In the genomic region with DNA sequence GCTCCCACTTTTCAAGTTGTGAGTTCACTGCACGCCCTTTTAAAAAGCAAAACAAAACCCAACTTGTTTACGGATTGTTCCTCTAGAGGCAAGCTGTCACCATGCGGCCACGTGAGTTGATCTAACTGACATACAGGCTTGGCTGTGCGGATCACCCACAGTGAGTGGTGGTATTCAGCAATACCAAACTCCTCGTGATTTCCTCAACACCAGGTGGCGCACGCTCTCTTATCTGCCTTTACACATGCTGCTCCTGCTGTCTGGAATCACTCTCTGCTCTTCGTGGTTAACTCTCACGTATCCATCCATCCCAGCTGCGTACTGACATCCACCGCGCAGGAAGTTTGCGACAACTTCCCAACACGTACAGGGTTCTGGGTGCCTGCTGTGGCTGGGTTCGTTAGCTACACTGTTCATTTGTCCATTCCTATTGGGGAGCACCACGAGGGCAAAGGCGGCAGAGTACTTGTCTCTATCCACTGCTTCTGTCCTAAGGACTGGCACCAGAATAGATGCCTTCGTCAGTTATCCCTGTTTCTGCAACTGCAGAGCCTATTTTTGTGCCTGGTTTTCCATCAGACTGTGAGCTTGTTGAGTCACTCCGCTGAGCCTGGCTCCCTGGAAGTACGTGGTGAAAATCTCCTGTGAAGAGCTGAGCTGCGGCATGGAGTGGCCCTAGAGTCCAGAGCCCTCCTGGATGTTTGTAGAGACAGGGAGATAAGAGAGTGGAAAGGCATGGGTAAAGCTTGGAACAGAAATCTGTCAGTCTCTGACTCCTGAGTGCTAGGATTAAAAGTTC, we compare ENCODE assay signal across 8 mouse cellular contexts. TPM values are rescaled to one million over a fixed set of nuclear protein-coding genes. Genes with fewer than 3 reads are reported as not detected.
A peak's percentile ranks its signal among the peaks of the same experiment; 100 is the strongest.
DNase-seq lines count a peak whose midpoint lies in the region; ATAC-seq and TF ChIP-seq lines count a peak whose summit lies in the region.

No protein-coding gene starts in this region.

- no peak overlapping the region for H3K27ac ChIP-seq in cortical plate, adult 2 months (ENCODE audit: insufficient read depth, low read length)
- no peak overlapping the region for H3K27ac ChIP-seq in hindbrain, postnatal 0 days

- H3K9ac ChIP-seq in hindbrain, postnatal 0 days (replicated peaks; ENCODE audit: low read length) = no peak overlapping the region

- H3K4me2 ChIP-seq in hindbrain, postnatal 0 days (ENCODE audit: low read depth, low read length) = peak overlapping the region; percentile 44

- peak overlapping the region; percentile 1; the same call in 1 of the 2 replicates for H3K4me3 ChIP-seq in cortical plate, adult 2 months (ENCODE audit: insufficient read depth, low read length)
- 0 out of 2 replicates have a peak overlapping the region, but pooled peaks have one; percentile 9 for H3K4me3 ChIP-seq in hindbrain, postnatal 0 days (ENCODE audit: low read length)

- 19% methylated on average over 22 of the region's 22 CpGs for WGBS in hindbrain, postnatal 0 days

- ATAC-seq in activated CD4-positive, CD25-positive, alpha-beta regulatory T cell, adult 4 months = peak; percentile 74
- peak; percentile 94 for ATAC-seq in hindbrain, postnatal 0 days

- TF ChIP-seq CTCF in cortical plate, adult 2 months (IDR thresholded peaks at IDR 0.05; ENCODE audit: extremely low read depth, insufficient read depth, low read length) = peak; percentile 83
- TF ChIP-seq CTCF in hindbrain, postnatal 0 days (IDR thresholded peaks at IDR 0.05; ENCODE audit: low read depth) = peak; percentile 96

- no peaks in the 10 kb centered on the region for H3K4me1 ChIP-seq in cortical plate, adult 2 months (ENCODE audit: control insufficient read depth, insufficient read depth, low read length)
- no peaks in the 10 kb centered on the region for H3K4me1 ChIP-seq in hindbrain, postnatal 0 days (ENCODE audit: insufficient read depth, low read length)

- no peaks in the 10 kb centered on the region for H3K9me3 ChIP-seq in hindbrain, postnatal 0 days (ENCODE audit: low read length)

- TF ChIP-seq POLR2A in cortical plate, adult 2 months (IDR thresholded peaks at IDR 0.05; ENCODE audit: extremely low read depth, insufficient read depth, low read length) = no peak

- H3K36me3 ChIP-seq in hindbrain, postnatal 0 days (ENCODE audit: insufficient read depth, low read length) = no peaks in the 10 kb centered on the region

- DNase-seq in gastrocnemius, adult 8-10 months (ENCODE audit: low spot score in 2 of 2) = peak; percentile 76 to 79
- DNase-seq in hindbrain, postnatal 0 days (ENCODE audit: low spot score) = peak; percentile 93
- peak; percentile 91 to 92 for DNase-seq in left cerebral cortex, adult 18-20 months (ENCODE audit: low spot score in 2 of 2)
- peak; percentile 84 to 87 for DNase-seq in lung, postnatal 4 days
- peak; percentile 68 for DNase-seq in retina, postnatal 7 days (ENCODE audit: low read depth, low spot score)
- DNase-seq in urinary bladder, adult 18-20 months (ENCODE audit: low spot score in 2 of 2) = peak; percentile 65 to 77

- no peaks in the 10 kb centered on the region for H3K27me3 ChIP-seq in hindbrain, postnatal 0 days (ENCODE audit: insufficient read depth, low read length)

RNA-seq across cellular contexts. Expression of gene Glt8d2, which starts 23.8 kb away (rescaled TPM):
- polyA plus RNA-seq in activated CD4-positive, CD25-positive, alpha-beta regulatory T cell, adult 4 months (2017; shearing (Covaris generic)) = 1 to 10 TPM; 1.7 to 2.2 TPM
- 17.7 and 18.1 TPM in 2 replicates for polyA plus RNA-seq in cortical plate, adult 2 months (2012; rRNA removed)
- 1 to 10 TPM; 1.1 to 2.7 (median 1.6) TPM for total RNA-seq in gastrocnemius, adult 8-10 months (2022)
- 1.0 and 2.1 TPM in 2 replicates for total RNA-seq in hindbrain, postnatal 0 days (2014; rRNA removed)
- 1.2 and 1.5 TPM in 2 replicates for polyA plus RNA-seq in hindbrain, postnatal 0 days (2015; fragmentation: Nextera tagmentation; extraction: Ambion mirVana)
- total RNA-seq in left cerebral cortex, adult 18-20 months (2021) = 10 to 100 TPM; 25.4 to 25.9 TPM

RNA-seq across cellular contexts. Expression of gene Hcfc2, which starts 29.3 kb away (rescaled TPM):
- 10 to 100 TPM; 23.2 to 23.6 TPM for polyA plus RNA-seq in activated CD4-positive, CD25-positive, alpha-beta regulatory T cell, adult 4 months (2017; shearing (Covaris generic))
- 33.1 and 33.8 TPM in 2 replicates for polyA plus RNA-seq in cortical plate, adult 2 months (2012; rRNA removed)
- 10 to 100 TPM; 25.4 to 33.2 (median 29.1) TPM for total RNA-seq in gastrocnemius, adult 8-10 months (2022)
- total RNA-seq in hindbrain, postnatal 0 days (2014; rRNA removed) = 19.2 and 22.9 TPM in 2 replicates
- 24.8 and 29.7 TPM in 2 replicates for polyA plus RNA-seq in hindbrain, postnatal 0 days (2015; fragmentation: Nextera tagmentation; extraction: Ambion mirVana)
- total RNA-seq in left cerebral cortex, adult 18-20 months (2021) = 10 to 100 TPM; 49.4 to 58.5 TPM

RNA-seq across cellular contexts. Expression of gene Tdg, which starts 37.0 kb away (rescaled TPM):
- polyA plus RNA-seq in activated CD4-positive, CD25-positive, alpha-beta regulatory T cell, adult 4 months (2017; shearing (Covaris generic)) = 10 to 100 TPM; 23.3 to 24.5 TPM
- 54.7 and 61.6 TPM in 2 replicates for polyA plus RNA-seq in cortical plate, adult 2 months (2012; rRNA removed)
- 10 to 100 TPM in 3 of 4 experiments, 1 to 10 TPM in 1; 9.7 to 15.1 (median 11.9) TPM for total RNA-seq in gastrocnemius, adult 8-10 months (2022)
- 58.9 and 63.9 TPM in 2 replicates for total RNA-seq in hindbrain, postnatal 0 days (2014; rRNA removed)
- polyA plus RNA-seq in hindbrain, postnatal 0 days (2015; fragmentation: Nextera tagmentation; extraction: Ambion mirVana) = 120 and 126 TPM in 2 replicates
- 10 to 100 TPM; 35.7 to 41.1 TPM for total RNA-seq in left cerebral cortex, adult 18-20 months (2021)

RNA-seq across cellular contexts. Expression of gene 1190007I07Rik, which starts 43.6 kb away (rescaled TPM):
- 10 to 100 TPM; 26.8 to 32.9 TPM for polyA plus RNA-seq in activated CD4-positive, CD25-positive, alpha-beta regulatory T cell, adult 4 months (2017; shearing (Covaris generic))
- polyA plus RNA-seq in cortical plate, adult 2 months (2012; rRNA removed) = 32.5 and 33.3 TPM in 2 replicates
- total RNA-seq in gastrocnemius, adult 8-10 months (2022) = 10 to 100 TPM; 24.7 to 33.5 (median 30.4) TPM
- total RNA-seq in hindbrain, postnatal 0 days (2014; rRNA removed) = 23.3 and 31.0 TPM in 2 replicates
- 35.2 and 38.0 TPM in 2 replicates for polyA plus RNA-seq in hindbrain, postnatal 0 days (2015; fragmentation: Nextera tagmentation; extraction: Ambion mirVana)
- 10 to 100 TPM; 18.1 to 20.9 TPM for total RNA-seq in left cerebral cortex, adult 18-20 months (2021)
